Mouse (Mus musculus) ES-E14 (cell line): Measurements from ENCODE around the gene Gm17079. TPM values are rescaled to one million over a fixed set of nuclear protein-coding genes. Genes with fewer than 3 reads are reported as not detected.
"Not testable (repeated sequence)": the region's sequence is repeated elsewhere in the genome, so short reads cannot be mapped to it uniquely, and the experiment has no call there.

ENCODE experiments used
- DNase-seq: peaks from one replicate; pipeline ENCODE4 v3.0.0-alpha.2; 2013; ENCODE audit warnings: low read depth, low spot score
- H3K27ac ChIP-seq: 2 replicates; pipeline ENCODE4 v1.5.1; 2012; ENCODE audit warnings: low read depth, mild to moderate bottlenecking, low read length, moderate library complexity, mixed read lengths; ENCODE audit not compliant: poor library complexity, insufficient read depth, severe bottlenecking
- H3K36me3 ChIP-seq: 2 replicates; pipeline ENCODE4 v1.6.1; 2012; ENCODE audit warnings: mild to moderate bottlenecking, low read length, moderate library complexity, mixed read lengths; ENCODE audit not compliant: control insufficient read depth, poor library complexity, insufficient read depth, severe bottlenecking
- H3K4me1 ChIP-seq, 2 experiments: fragments of 150-350 bp in 1 of 2; sonication (generic) in 1 of 2; 2 replicates each; pipeline ENCODE4 v1.6.1; 2012; ENCODE audit warnings: low read length in 2 of 2, mild to moderate bottlenecking in 1 of 2, mixed read lengths in 1 of 2; ENCODE audit not compliant: control insufficient read depth in 2 of 2, insufficient read depth in 2 of 2, poor library complexity in 1 of 2
- H3K4me3 ChIP-seq, 2 experiments: fragments of 150-350 bp in 1 of 2; sonication (generic) in 1 of 2; 2 replicates each; pipeline ENCODE4 v1.5.1; 2012; ENCODE audit warnings: low read length in 2 of 2, low read depth in 1 of 2, mild to moderate bottlenecking in 1 of 2, mixed read lengths in 1 of 2; ENCODE audit not compliant: insufficient read depth in 1 of 2, poor library complexity in 1 of 2, severe bottlenecking in 1 of 2
- H3K9ac ChIP-seq: 2 replicates; pipeline ENCODE4 v1.6.1; 2012; ENCODE audit warnings: low read depth, mild to moderate bottlenecking, low read length, mixed read lengths; ENCODE audit not compliant: poor library complexity, insufficient read depth, severe bottlenecking
- H3K9me3 ChIP-seq: fragments of 150-350 bp; sonication (generic); 2 replicates; pipeline ENCODE4 v1.6.1; 2012; ENCODE audit warnings: low read depth, mild to moderate bottlenecking, low read length; ENCODE audit not compliant: control insufficient read depth, insufficient read depth
- CHD2 ChIP-seq: IDR thresholded peaks from 2 replicates; pipeline ENCODE4 v1.6.1; 2014; ENCODE audit warnings: mild to moderate bottlenecking, low read depth, low read length, inconsistent platforms
- HCFC1 ChIP-seq: IDR thresholded peaks from 2 replicates; pipeline ENCODE4 v1.6.1; 2012; ENCODE audit warnings: low read length, inconsistent platforms, borderline replicate concordance; ENCODE audit not compliant: insufficient read depth
- MAFK ChIP-seq: IDR thresholded peaks from 2 replicates; pipeline ENCODE4 v1.6.1; 2014; ENCODE audit warnings: mild to moderate bottlenecking, low read depth, low read length, inconsistent platforms; ENCODE audit not compliant: insufficient read depth
- ZC3H11A ChIP-seq: IDR thresholded peaks from 2 replicates; pipeline ENCODE4 v1.6.1; 2012; ENCODE audit warnings: low read depth, mild to moderate bottlenecking, inconsistent platforms, low read length, borderline replicate concordance
- ZNF384 ChIP-seq: IDR thresholded peaks from 2 replicates; pipeline ENCODE4 v1.6.1; 2012; ENCODE audit warnings: low read depth, low read length, inconsistent platforms
- in situ Hi-C, 2 experiments: fragments of 600-800 bp; cut with MboI; formaldehyde crosslinking; loops; one replicate each; pipeline ENCODE4 v1.15.1; 2025; ENCODE audit warnings: low sequenced_read_pairs in 2 of 2, inconsistent platforms in 1 of 2; ENCODE audit not compliant: unreplicated experiment in 2 of 2
- total RNA-seq: library from RNA; depleted of rRNA; stranded (reverse); fragments of 300-350 nt; gene quantifications from 2 replicates; pipeline ENCODE4 v1.2.3, GENCODE M21; 2012; rRNA removed

Gene Gm17079
- total RNA-seq: not detected in 2 replicates

DNA sequence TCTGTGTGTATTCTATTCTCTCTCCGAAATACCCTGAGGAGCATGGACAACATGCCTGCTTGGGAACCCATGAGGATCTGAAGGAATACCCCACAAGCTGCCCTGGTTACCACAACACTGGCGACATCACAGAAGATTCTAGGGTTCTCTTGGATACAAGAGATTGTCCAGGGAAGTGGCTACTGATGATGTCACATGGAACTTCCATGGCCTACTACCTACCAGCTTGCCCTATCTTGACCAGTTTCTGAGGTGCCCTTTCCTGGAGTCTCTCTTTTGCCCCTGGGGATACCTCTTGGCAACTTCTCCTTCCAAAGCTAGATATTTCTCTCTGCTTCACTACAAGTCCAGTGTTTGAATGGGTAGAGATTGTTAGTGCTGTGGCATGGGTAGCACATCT, at the start of gene Gm17079:
Gm17079 (minus strand) TSS at position 101 of the 400 bp plus-strand sequence.
- in situ Hi-C loops: loop anchor here in 1 of 2 experiments (25.0 kb wide), 1 partner anchor 108 kb away; the partner anchor contains the start of gene Gm17174
- H3K4me1 ChIP-seq, H3K4me3 ChIP-seq, DNase-seq, H3K27ac ChIP-seq, H3K9me3 ChIP-seq, H3K36me3 ChIP-seq, H3K9ac ChIP-seq: not testable (repeated sequence)

DNA sequence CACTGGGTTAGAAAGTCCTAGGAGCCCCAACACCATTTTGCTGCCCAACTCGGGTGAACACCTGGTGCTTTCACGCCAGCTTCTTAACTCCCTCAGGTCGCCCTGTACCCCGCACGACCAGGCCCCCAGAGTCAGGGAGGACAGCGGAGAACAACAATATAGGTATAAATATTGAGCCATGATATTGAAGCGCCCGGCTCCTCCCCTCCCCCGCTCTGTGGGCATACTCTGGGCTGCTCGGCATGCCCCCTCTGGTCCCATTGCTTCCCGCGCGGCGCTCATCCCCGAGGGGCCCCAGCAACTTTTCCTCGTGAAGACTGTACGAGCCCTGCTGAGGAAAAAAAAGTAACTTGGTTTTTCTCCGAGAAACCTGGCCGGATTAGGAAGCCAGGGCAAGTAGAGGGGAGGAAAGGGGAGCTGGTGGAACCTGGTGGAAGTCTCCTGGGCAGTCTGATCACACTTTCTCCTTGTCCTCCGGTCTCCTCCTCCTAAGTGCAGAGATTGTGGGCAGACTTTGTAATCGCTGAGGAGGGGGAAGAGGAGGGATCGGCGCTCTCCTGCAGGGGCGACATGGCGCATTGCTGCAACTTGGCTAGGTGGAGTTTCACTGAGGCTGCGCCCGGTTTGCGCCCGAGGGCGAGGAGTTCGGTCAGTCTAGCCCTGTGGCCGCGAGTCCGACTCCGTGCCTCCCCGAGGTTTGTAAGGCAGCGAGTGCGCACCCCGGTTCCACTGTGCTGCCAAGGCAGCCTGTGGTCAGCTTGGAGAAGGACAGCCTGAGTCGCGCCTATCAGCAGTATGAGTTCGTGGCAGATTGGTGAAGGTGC, 45.3 kb upstream of the Gm17079 start:
- no peaks in the 10 kb centered on the region for H3K9me3 ChIP-seq
- peaks cover 0 to 11% of the 10 kb centered on the region in 2 experiments; a peak in 2 of 4 replicates for H3K4me1 ChIP-seq
- in situ Hi-C loops: no loop called here
- no peak for DNase-seq
- no peak for TF ChIP-seq ZNF384
- peak overlapping the region; percentile 43; the same call in 1 of the 2 replicates for H3K9ac ChIP-seq
- no peak overlapping the region for H3K27ac ChIP-seq
- no peaks in the 10 kb centered on the region for H3K36me3 ChIP-seq
- peak overlapping the region in 1 of 2 experiments; percentile 62; a peak in 2 of 4 replicates for H3K4me3 ChIP-seq

DNA sequence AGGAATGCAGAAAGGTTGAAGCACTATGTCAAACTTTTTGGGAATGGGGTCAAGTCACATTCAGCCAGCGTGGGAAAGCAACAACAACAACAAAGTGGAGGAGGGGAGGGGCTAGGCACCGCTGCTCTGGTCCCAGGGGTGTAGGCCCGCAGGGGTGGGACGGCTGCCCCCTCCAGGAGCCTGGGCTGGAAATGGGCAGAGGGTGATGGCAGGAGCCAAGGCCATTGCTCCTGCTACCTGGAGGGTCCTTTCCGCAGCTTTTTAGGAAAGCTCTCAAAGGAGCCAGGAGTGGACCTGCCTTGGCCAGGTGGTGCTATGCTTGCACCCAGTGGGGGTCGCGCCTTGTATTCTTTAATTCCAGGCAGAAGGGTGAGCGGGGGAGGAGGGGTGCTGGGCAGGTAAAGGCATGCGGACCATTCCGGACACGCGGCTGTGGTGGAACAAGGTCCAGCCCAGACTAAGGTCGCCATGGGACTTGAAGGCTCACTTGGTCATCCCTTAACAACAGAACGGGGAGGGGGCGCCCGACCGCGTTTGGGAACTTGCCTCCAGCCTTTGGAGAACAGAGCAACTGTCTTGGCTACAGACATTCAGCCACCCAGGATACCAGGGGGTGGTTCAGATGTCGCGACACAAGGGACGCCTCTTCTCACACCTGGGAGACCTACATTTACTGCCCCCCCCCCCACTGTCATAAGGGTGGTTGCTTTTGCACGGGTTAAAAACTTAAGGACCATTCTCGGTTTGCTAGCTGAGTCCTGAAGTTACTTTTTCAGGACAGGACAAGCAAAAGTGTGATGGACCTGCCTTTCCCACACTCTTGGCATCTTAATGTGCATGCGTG, 44.1 kb upstream of the Gm17079 start:
- in situ Hi-C loops: no loop called here
- H3K4me1 ChIP-seq: peaks cover 0 to 11% of the 10 kb centered on the region in 2 experiments; a peak in 2 of 4 replicates
- no peaks in the 10 kb centered on the region for H3K36me3 ChIP-seq
- no peaks in the 10 kb centered on the region for H3K9me3 ChIP-seq
- TF ChIP-seq HCFC1: no peak
- TF ChIP-seq ZC3H11A: no peak
- TF ChIP-seq ZNF384: no peak
- TF ChIP-seq MAFK: no peak
- TF ChIP-seq CHD2: no peak
- no peak for DNase-seq
- H3K4me3 ChIP-seq: peak overlapping the region in 1 of 2 experiments; percentile 15; a peak in 1 of 4 replicates
- H3K9ac ChIP-seq: no peak overlapping the region
- H3K27ac ChIP-seq: no peak overlapping the region

DNA sequence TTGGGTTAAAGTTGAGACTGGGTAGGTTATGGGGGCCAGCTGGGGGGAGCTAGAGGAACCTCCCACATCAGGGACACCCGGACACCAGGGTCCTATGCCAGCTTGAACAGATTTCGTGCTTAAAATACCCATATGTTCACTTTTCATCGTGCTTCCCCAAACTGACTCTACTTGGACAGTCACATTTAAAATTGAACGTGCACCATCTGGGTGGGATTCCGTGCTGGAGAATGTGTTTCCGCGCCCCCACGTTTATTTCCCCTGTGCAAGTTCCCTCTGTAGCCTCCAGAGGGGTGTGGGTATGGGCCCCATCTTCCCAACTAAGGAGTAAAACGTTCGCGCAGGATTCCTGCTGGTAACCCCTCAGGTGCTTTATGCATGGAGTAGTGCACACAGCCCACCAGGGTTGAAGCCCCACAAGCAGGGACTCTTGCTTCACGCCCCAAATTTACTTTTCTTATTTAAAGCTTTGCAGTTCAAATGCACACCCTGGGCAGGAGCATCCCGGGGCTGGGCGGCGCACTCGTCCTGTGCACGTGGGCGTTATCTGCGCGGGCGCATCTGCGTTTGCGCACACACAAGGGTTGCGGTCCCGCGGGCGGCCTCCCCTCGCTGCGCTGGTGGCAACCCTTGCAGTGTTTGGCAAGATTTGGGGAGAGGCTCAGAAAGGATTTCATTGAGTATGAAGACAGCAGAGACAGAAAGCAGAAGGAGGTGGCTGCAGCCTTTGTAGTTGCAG, 43.3 kb upstream of the Gm17079 start:
- peak; percentile 28 for DNase-seq
- Histone ChIP-seq H3K9ac (no peak overlapping the region), H3K27ac (no peak overlapping the region), H3K4me1 (peaks cover 0 to 11% of the 10 kb centered on the region in 2 experiments; a peak in 2 of 4 replicates), H3K4me3 (peak overlapping the region in 1 of 2 experiments; percentile 21; a peak in 1 of 4 replicates), H3K9me3 (no peaks in the 10 kb centered on the region), H3K36me3 (no peaks in the 10 kb centered on the region)
- TF ChIP-seq ZNF384 (no peak), CHD2 (no peak), MAFK (no peak), ZC3H11A (no peak), HCFC1 (no peak)
- in situ Hi-C loops: no loop called here
